Mouse (Mus musculus) thymus, adult 2 months (tissue): ENCODE data around the gene Scp2.

Experiments used
- CTCF ChIP-seq: fragments of 200-500 bp; IDR thresholded peaks from 2 replicates; pipeline ENCODE4 v1.5.1; 2012; ENCODE audit warnings: mild to moderate bottlenecking, control low read depth, low read length, moderate library complexity, borderline replicate concordance; ENCODE audit not compliant: control insufficient read depth, poor library complexity, insufficient read depth; ENCODE audit errors: extremely low read depth
- POLR2A ChIP-seq: fragments of 200-500 bp; IDR thresholded peaks from 2 replicates; pipeline ENCODE4 v1.6.1; 2012; ENCODE audit warnings: mild to moderate bottlenecking, low read length, control low read depth, moderate library complexity; ENCODE audit not compliant: control insufficient read depth, poor library complexity, insufficient read depth; ENCODE audit errors: extremely low read depth

- no peak for TF ChIP-seq POLR2A
- no peak for TF ChIP-seq CTCF
Observed at GRCm38 (mm10) chr4:108025269-108025668, 119.5 kb downstream of the Scp2 start.
